ENCODE assay signal across 13 mouse cellular contexts in the genomic region with DNA sequence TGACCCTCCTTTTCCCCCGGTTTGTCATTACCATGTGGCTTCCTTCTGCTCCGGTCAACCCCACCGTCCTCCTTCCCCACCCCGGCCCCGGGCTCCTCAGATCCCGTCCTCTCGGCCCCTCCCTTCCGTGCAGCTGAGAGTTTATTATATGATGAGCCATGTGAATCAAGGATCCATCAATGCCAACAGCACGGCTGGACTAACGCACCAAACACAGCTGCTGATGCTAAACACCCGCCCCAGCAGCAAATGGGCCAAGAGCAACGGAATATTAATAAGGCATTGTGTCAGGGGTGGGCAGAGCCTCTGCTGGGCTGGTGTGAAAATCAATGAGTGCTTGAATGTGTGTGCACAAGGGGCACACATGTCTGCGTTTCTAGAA. TPM values are rescaled to one million over a fixed set of nuclear protein-coding genes. Genes with fewer than 3 reads are reported as not detected.
DNase-seq lines count a peak whose midpoint lies in the region; ATAC-seq and TF ChIP-seq lines count a peak whose summit lies in the region.
"Had no signal": no experiment of that assay in that cellular context is flagged by ENCODE, and none has a peak within 500 bp of the region (broad histone marks: within the 10 kb centered on the region; RNA-seq: fewer than 3 reads in every experiment).

No protein-coding gene starts in this region.

- H3K4me3 ChIP-seq in embryonic facial prominence, embryonic 10.5 days: no peak overlapping the region
- no peak overlapping the region for H3K4me3 ChIP-seq in hindbrain, embryonic 15.5 days
- H3K4me3 ChIP-seq in midbrain, postnatal 0 days (ENCODE audit: low read depth, low read length): no peak overlapping the region
- H3K4me3 ChIP-seq: limb, embryonic 13.5 days had no signal

- no peak overlapping the region for H3K9ac ChIP-seq in hindbrain, embryonic 15.5 days
- no peak overlapping the region for H3K9ac ChIP-seq in midbrain, postnatal 0 days (replicated peaks; ENCODE audit: low read length, poor library complexity, severe bottlenecking)
- H3K9ac ChIP-seq: limb, embryonic 13.5 days had no signal

- H3K4me2 ChIP-seq in hindbrain, embryonic 15.5 days: peak overlapping the region; percentile 35
- peak overlapping the region; percentile 20; the same call in 1 of the 2 replicates for H3K4me2 ChIP-seq in midbrain, postnatal 0 days (ENCODE audit: low read depth, low read length, poor library complexity, severe bottlenecking)
- H3K4me2 ChIP-seq: limb, embryonic 13.5 days had no signal

- peak; percentile 60 for DNase-seq in embryo, embryonic 10.5 days (ENCODE audit: low spot score)
- DNase-seq in embryo, embryonic 11 days: no peak
- DNase-seq in embryonic facial prominence, embryonic 10.5 days (ENCODE audit: low spot score): peak; percentile 24
- peak; percentile 36 for DNase-seq in midbrain, postnatal 0 days (ENCODE audit: low spot score)
- DNase-seq in adipocyte (ENCODE audit: low spot score): no peak
- DNase-seq in cerebellum, postnatal 14 days: no peak
- DNase-seq: adrenal gland, postnatal 10 days; cerebellum, postnatal 25 days; kidney, postnatal 4 days had no signal

- no peak for TF ChIP-seq CTCF in midbrain, postnatal 0 days (IDR thresholded peaks at IDR 0.05)

- peaks cover 24% of the 10 kb centered on the region for H3K36me3 ChIP-seq in embryonic facial prominence, embryonic 10.5 days (replicated peaks)
- H3K36me3 ChIP-seq in hindbrain, embryonic 15.5 days: no peaks in the 10 kb centered on the region
- no peaks in the 10 kb centered on the region for H3K36me3 ChIP-seq in midbrain, postnatal 0 days (ENCODE audit: insufficient read depth, low read length)
- H3K36me3 ChIP-seq: limb, embryonic 13.5 days had no signal

- H3K27me3 ChIP-seq in embryonic facial prominence, embryonic 10.5 days (replicated peaks; ENCODE audit: low read depth, poor library complexity, severe bottlenecking): peaks cover 4% of the 10 kb centered on the region; the same call in 1 of the 2 replicates
- peaks cover 5% of the 10 kb centered on the region; the same call in 1 of the 2 replicates for H3K27me3 ChIP-seq in hindbrain, embryonic 15.5 days
- no peaks in the 10 kb centered on the region for H3K27me3 ChIP-seq in midbrain, postnatal 0 days (ENCODE audit: insufficient read depth, low read length)

- peaks cover 23% of the 10 kb centered on the region for H3K4me1 ChIP-seq in embryonic facial prominence, embryonic 10.5 days
- peaks cover 29% of the 10 kb centered on the region for H3K4me1 ChIP-seq in hindbrain, embryonic 15.5 days (replicated peaks)
- peaks cover 4% of the 10 kb centered on the region; the same call in 1 of the 2 replicates for H3K4me1 ChIP-seq in midbrain, postnatal 0 days (ENCODE audit: insufficient read depth, low read length)

- H3K9me3 ChIP-seq in embryonic facial prominence, embryonic 10.5 days: peaks cover 9% of the 10 kb centered on the region
- no peaks in the 10 kb centered on the region for H3K9me3 ChIP-seq in hindbrain, embryonic 15.5 days
- H3K9me3 ChIP-seq in midbrain, postnatal 0 days (ENCODE audit: low read length): no peaks in the 10 kb centered on the region

- peak; percentile 65 for ATAC-seq in hindbrain, embryonic 15.5 days (ENCODE audit: low FRiP score, low read depth)
- ATAC-seq in midbrain, postnatal 0 days (ENCODE audit: low FRiP score): no peak
- ATAC-seq in erythroblast, adult 5-6 weeks (replicated peaks; ENCODE audit: low FRiP score, poor library complexity, severe bottlenecking): no peak

- 53% methylated on average over 13 of the region's 13 CpGs for WGBS in embryonic facial prominence, embryonic 10.5 days
- 17% methylated on average over 13 of the region's 13 CpGs for WGBS in hindbrain, embryonic 15.5 days
- WGBS in midbrain, postnatal 0 days: 11% methylated on average over 13 of the region's 13 CpGs

- H3K27ac ChIP-seq in embryonic facial prominence, embryonic 10.5 days (replicated peaks): peak overlapping the region; percentile 41; the same call in 1 of the 2 replicates
- H3K27ac ChIP-seq in hindbrain, embryonic 15.5 days (replicated peaks): 0 out of 2 replicates have a peak overlapping the region, but pooled peaks have one; percentile 8
- no peak overlapping the region for H3K27ac ChIP-seq in midbrain, postnatal 0 days (ENCODE audit: low read depth, low read length)
- H3K27ac ChIP-seq: limb, embryonic 13.5 days had no signal

RNA-seq across cellular contexts. Expression of a gene that starts 58.1 kb away (rescaled TPM):
- polyA plus RNA-seq in embryonic facial prominence, embryonic 10.5 days (2016; fragmentation: Nextera tagmentation; extraction: Ambion mirVana): 0.59 and 0.61 TPM in 2 replicates
- 1.5 and 1.6 TPM in 2 replicates for polyA plus RNA-seq in hindbrain, embryonic 15.5 days (2015; fragmentation: Nextera tagmentation; extraction: Ambion mirVana)
- 0.57 and 1.4 TPM in 2 replicates for total RNA-seq in midbrain, postnatal 0 days (2014; rRNA removed)
- polyA plus RNA-seq in midbrain, postnatal 0 days (2015; fragmentation: Nextera tagmentation; extraction: Ambion mirVana): 3.1 and 3.5 TPM in 2 replicates
- total RNA-seq in erythroblast, adult 5-6 weeks (2015; ENCODE audit: low replicate concordance): not detected in 2 replicates
- not detected in 2 replicates for total RNA-seq in erythroblast, adult 5-6 weeks (2017; ENCODE audit: low replicate concordance)
- total RNA-seq: MEL had no signal

Comparison
In these comparisons a context has a peak if more than half of its experiments do, and no peak if none do; other contexts are left out.
1. DNase-seq: peak in embryo, embryonic 10.5 days (single experiment), embryonic facial prominence, embryonic 10.5 days (single experiment) and midbrain, postnatal 0 days (single experiment); none in embryo, embryonic 11 days (single experiment), adipocyte (single experiment) and cerebellum, postnatal 14 days (0 of 2).